Mouse (Mus musculus): ENCODE results near the gene Klf12. TPM values are rescaled to one million over a fixed set of nuclear protein-coding genes. Genes with fewer than 3 reads are reported as not detected.
A peak's percentile ranks its signal among the peaks of the same experiment; 100 is the strongest.

Gene Klf12
- polyA plus RNA-seq, 1 experiment from 2014 or later: 39.6 TPM

DNA sequence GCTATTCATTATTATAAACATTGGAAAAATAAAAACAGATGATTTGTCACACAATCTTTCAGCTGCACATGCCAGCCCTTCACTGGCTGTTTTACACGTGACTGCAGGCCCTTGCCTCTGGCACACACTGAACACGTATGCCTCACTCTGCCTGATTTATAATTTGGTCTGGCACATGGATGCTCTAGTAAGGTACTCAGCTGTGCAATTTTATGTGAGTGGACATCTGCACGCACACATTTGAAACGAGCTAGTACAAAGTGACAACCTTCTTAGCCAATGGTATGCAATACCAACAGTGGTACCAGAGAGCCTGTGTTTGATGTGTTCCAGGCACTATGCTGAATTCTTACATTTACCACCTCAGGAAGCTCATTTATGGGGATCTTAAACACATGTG, 316.6 kb downstream of the Klf12 start:
- Histone ChIP-seq H3K4me1 (no peaks in the 10 kb centered on the region), H3K4me2 (replicated peaks) (no peak overlapping the region), H3K9ac (no peak overlapping the region), H3K9me3 (replicated peaks) (no peaks in the 10 kb centered on the region), H3K27me3 (no peaks in the 10 kb centered on the region), H3K4me3 (no peak overlapping the region), H3K27ac (no peak overlapping the region), H3K36me3 (no peaks in the 10 kb centered on the region)
- WGBS: 78% methylated on average over 4 of the region's 4 CpGs
- ATAC-seq (ENCODE audit: low FRiP score): no peak

DNA sequence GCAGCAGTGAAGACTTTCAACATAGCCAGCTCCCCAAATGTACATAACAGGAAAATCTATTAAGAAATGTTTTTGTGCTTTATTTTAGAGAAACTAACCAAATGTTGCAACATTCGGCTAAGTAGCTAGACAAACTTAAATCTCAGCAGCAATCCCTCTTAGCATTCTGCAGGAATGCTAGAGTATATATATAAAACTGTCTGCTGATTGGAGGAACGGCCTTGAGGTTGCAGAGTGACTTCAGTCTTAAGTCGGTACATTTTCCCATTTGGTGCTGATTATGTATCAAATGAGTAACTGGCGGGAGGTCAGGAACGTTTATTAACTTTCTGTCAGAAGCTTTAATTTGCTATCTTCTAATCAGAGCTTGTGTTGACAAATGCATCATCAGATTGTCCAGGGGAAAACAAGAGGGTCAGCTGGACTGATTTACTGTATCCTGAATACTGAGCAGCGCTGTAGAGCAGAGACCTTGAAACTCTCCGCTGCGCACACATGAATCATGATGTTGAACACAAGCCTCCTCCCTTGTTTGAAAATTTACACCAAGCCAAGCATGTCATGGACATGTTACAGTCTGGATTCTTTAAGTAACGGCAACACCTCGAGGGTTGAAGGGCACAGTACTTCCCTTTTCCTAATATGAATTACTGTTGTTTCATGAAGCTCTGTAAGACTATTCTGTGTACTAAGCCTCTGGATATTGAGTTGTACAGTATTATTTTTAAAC, 323.8 kb downstream of the Klf12 start:
- Histone ChIP-seq H3K4me1 (no peaks in the 10 kb centered on the region), H3K9ac (no peak overlapping the region), H3K27ac (no peak overlapping the region), H3K4me3 (no peak overlapping the region), H3K27me3 (no peaks in the 10 kb centered on the region), H3K36me3 (no peaks in the 10 kb centered on the region), H3K9me3 (replicated peaks) (no peaks in the 10 kb centered on the region), H3K4me2 (replicated peaks) (no peak overlapping the region)
- no peak for ATAC-seq (ENCODE audit: low FRiP score)
- WGBS: 89% methylated on average over 10 of the region's 10 CpGs

DNA sequence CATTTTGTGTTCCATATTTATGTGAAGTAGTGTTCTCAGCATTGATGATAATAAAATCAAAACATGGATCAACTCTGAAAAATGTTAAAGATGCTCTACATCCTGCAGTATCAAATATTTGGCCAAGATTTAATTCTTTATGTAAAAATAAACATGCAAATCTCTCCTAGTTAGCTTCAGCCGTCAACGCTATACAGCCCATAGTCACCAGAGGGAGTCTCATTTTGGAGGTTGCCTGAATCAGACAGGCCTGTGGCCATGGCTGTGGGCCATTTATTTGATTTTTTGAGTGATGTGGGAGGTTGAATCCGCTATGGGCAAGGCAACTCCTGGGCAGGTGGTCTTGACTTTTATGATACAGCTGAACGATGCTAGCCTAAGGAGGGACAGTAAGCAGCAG, 329.3 kb downstream of the Klf12 start:
- no peak overlapping the region for H3K9ac ChIP-seq
- no peak for ATAC-seq (ENCODE audit: low FRiP score)
- no peak overlapping the region for H3K27ac ChIP-seq
- H3K4me3 ChIP-seq: no peak overlapping the region
- no peaks in the 10 kb centered on the region for H3K36me3 ChIP-seq
- WGBS: 90% methylated on average over 4 of the region's 4 CpGs
- no peak overlapping the region for H3K4me2 ChIP-seq (replicated peaks)
- no peaks in the 10 kb centered on the region for H3K27me3 ChIP-seq
- H3K9me3 ChIP-seq (replicated peaks): no peaks in the 10 kb centered on the region
- H3K4me1 ChIP-seq: no peaks in the 10 kb centered on the region

DNA sequence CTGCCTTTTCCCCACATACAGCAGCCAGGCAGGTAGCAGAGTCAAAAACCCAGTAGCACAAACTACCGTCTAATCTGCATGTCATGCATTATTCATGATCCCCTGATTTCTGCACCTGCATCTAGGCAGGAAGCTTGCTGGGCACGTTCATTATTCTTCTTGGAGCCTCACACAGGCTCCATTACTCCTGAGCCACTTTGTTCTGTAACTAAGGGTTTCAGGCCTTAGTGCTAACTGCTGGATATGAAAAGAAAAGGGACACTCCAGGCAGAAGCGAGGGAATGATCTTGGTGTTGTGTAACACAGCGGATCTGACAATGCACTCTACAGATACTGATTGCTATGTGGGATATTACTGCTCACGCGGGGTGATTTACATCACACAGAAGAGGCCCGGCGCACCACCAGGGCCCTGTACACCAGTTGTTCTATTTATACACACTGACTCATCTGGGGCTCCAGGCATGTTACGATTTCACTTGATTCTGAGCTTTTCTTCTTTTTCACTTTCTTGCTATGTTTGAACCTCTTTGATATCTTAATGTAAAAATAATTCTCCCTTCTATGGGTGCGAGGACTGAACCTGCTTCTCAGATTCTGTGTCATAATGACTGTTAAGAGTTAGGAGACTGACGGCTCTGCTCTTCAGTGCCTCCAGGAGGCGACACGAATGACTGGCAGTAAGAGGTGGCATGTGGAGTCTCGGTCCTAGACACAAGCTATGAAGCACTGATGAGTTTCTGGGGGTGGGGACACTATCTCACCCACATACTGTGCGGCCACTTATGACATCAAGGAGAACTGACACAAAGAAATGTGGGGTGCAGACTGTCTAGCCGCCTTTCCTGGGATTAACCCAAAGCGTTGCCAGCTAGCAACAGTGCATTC, 340.0 kb downstream of the Klf12 start:
- WGBS: 48% methylated on average over 17 of the region's 17 CpGs
- H3K36me3 ChIP-seq: no peaks in the 10 kb centered on the region

DNA sequence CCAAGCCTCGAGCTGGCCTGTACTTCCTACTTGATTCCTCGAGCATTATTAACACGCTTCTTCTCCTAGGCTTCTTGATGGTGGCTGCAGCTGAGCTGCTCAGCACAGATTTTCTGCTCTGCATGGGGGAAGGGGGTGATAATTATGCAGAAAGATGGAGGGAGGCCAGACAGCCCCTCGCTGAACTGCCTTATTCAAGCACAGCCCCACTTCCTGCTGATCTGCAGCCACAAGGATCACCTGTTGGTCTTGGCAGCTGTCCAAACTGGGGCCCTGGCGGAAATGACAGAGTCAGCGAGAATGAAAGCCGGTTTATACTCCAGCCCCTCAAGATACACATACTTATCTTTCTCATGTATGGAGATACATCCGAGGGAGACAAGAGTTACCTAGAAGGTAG, 341.3 kb downstream of the Klf12 start:
- H3K27me3 ChIP-seq: no peaks in the 10 kb centered on the region
- H3K4me3 ChIP-seq: no peak overlapping the region
- H3K4me1 ChIP-seq: peaks cover 36% of the 10 kb centered on the region
- no peaks in the 10 kb centered on the region for H3K9me3 ChIP-seq (replicated peaks)
- peak; percentile 86 for ATAC-seq (ENCODE audit: low FRiP score)
- no peak overlapping the region for H3K9ac ChIP-seq
- H3K36me3 ChIP-seq: no peaks in the 10 kb centered on the region
- peak overlapping the region; percentile 8; the same call in 1 of the 2 replicates for H3K4me2 ChIP-seq (replicated peaks)
- H3K27ac ChIP-seq: peak overlapping the region; percentile 83
- WGBS: 23% methylated on average over 8 of the region's 8 CpGs

More for the DNA sequence above, 340.0 kb downstream of the Klf12 start:
- no peaks in the 10 kb centered on the region for H3K9me3 ChIP-seq (replicated peaks)
- H3K9ac ChIP-seq: no peak overlapping the region
- H3K4me3 ChIP-seq: no peak overlapping the region
- no peak overlapping the region for H3K4me2 ChIP-seq (replicated peaks)
- H3K4me1 ChIP-seq: peaks cover 36% of the 10 kb centered on the region
- H3K27me3 ChIP-seq: no peaks in the 10 kb centered on the region
- ATAC-seq (ENCODE audit: low FRiP score): peak; percentile 81
- H3K27ac ChIP-seq: peak overlapping the region; percentile 83

DNA sequence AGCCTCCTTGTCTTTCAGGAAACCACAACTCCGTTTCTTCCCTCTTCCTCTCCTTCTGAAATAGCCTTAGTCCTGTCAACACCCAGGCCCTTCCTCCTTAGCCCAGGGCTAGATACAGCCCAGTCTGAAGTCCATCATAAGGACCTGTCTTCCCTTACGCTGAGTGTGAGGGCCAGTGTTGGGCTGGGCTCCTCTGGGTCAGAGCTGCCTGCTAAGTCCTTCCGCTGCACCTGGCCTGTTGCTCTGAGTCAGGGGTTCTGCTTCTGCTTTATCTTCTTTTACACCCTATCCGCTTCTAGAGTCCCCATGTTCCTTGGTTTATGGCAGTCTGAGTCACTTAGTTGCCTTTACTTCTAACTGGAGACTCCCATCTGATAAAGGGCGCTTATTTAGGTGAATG, 351.0 kb downstream of the Klf12 start:
- ATAC-seq (ENCODE audit: low FRiP score): no peak
- WGBS: 78% methylated on average over 5 of the region's 5 CpGs
- H3K27me3 ChIP-seq: no peaks in the 10 kb centered on the region
- no peak overlapping the region for H3K9ac ChIP-seq
- no peaks in the 10 kb centered on the region for H3K36me3 ChIP-seq
- H3K4me2 ChIP-seq (replicated peaks): no peak overlapping the region
- no peak overlapping the region for H3K4me3 ChIP-seq
- no peak overlapping the region for H3K27ac ChIP-seq
- no peaks in the 10 kb centered on the region for H3K9me3 ChIP-seq (replicated peaks)
- H3K4me1 ChIP-seq: no peaks in the 10 kb centered on the region

DNA sequence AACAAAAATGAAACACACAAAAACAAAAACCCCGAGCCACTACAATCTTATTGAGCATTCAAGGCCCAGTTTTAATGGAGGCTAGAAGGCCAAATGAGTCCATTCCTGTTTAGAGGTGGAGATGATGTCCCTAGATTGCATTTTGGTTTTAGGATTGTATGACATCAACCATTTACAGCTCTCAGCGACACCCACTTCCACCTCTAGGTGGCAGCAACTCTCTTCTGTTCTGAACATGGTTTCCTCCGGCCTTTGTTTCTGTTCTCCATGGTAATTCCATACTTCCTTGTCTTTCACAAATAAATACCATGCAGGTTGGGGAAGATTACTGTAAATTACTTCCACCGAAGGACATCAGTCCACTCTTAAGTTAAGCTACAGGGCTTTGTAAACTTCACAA, 352.6 kb downstream of the Klf12 start:
- no peak overlapping the region for H3K9ac ChIP-seq
- H3K36me3 ChIP-seq: no peaks in the 10 kb centered on the region
- ATAC-seq (ENCODE audit: low FRiP score): peak; percentile 68
- no peaks in the 10 kb centered on the region for H3K9me3 ChIP-seq (replicated peaks)
- H3K4me2 ChIP-seq (replicated peaks): no peak overlapping the region
- H3K27me3 ChIP-seq: no peaks in the 10 kb centered on the region
- no peaks in the 10 kb centered on the region for H3K4me1 ChIP-seq
- no peak overlapping the region for H3K27ac ChIP-seq
- H3K4me3 ChIP-seq: no peak overlapping the region
- WGBS: 12% methylated on average over 4 of the region's 4 CpGs

DNA sequence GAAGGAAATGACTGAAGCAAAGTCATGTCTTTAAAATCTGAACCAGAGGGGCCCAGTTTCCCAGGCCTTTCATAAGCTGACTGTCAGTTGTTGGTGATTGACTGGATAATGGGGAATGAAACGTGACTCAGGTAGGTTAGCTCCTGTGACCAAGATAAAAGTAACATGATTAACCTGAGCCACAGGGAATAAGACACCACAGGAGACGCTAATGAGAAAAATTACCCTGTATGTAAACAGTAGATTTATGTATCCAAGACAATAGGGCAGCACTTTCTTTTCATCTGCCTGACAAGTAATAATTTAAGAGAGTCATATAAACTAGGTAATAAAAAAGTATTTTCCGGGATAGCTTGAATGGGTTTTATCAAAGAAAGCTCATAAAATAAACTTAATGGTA, 372.6 kb downstream of the Klf12 start:
- Histone ChIP-seq H3K4me3 (no peak overlapping the region), H3K4me1 (no peaks in the 10 kb centered on the region), H3K9ac (no peak overlapping the region), H3K4me2 (replicated peaks) (no peak overlapping the region), H3K27ac (no peak overlapping the region), H3K9me3 (replicated peaks) (no peaks in the 10 kb centered on the region), H3K36me3 (no peaks in the 10 kb centered on the region), H3K27me3 (no peaks in the 10 kb centered on the region)
- ATAC-seq (ENCODE audit: low FRiP score): no peak
- 65% methylated on average over 3 of the region's 3 CpGs for WGBS

DNA sequence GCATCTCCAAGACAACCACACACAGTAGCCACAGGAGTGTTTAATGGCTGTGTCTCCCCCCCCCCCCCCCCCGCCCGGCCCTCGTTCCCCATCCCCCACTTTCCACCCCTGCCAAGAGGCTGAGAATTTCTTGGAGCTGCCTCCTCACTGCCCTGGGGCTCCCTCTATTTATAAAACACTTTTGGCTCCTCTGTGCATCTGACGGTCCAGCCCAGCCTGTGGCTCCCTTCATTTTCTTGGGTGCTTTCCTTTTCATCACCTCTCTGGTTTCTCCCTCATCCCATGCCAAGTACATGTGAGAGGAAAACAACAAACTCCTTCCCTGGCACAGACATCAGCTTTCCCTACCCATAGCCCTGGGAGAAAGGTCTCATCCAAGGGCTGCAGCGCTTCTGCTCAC, 373.6 kb downstream of the Klf12 start:
- no peaks in the 10 kb centered on the region for H3K4me1 ChIP-seq
- no peak overlapping the region for H3K9ac ChIP-seq
- WGBS: 78% methylated on average over 2 of the region's 5 CpGs
- no peak overlapping the region for H3K4me3 ChIP-seq
- no peak overlapping the region for H3K4me2 ChIP-seq (replicated peaks)
- ATAC-seq (ENCODE audit: low FRiP score): no peak
- H3K36me3 ChIP-seq: no peaks in the 10 kb centered on the region
- no peak overlapping the region for H3K27ac ChIP-seq
- H3K9me3 ChIP-seq (replicated peaks): no peaks in the 10 kb centered on the region
- no peaks in the 10 kb centered on the region for H3K27me3 ChIP-seq

DNA sequence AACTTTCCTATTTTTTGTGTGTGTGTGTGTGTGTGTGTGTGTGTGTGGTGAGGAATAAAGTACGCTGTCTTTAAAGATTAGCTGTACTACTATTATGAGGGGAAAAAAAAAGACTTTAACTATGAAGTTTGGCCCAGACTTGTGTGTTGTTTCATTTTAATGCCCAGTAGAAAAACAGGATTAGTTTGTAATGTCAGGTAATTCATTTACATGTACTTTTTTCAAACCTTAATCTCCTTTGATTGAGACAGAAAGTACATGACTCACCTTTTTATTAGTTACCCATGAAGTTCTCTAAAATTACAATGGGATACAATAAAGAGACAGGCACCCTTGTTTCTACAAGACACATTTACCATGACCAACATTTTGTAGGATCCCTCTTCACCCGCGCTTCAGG, 383.6 kb downstream of the Klf12 start:
- H3K36me3 ChIP-seq: no peaks in the 10 kb centered on the region; the same call in 1 of the 2 replicates
- no peak overlapping the region for H3K9ac ChIP-seq
- H3K27ac ChIP-seq: no peak overlapping the region
- no peak for ATAC-seq (ENCODE audit: low FRiP score)
- H3K9me3 ChIP-seq (replicated peaks): no peaks in the 10 kb centered on the region
- H3K4me3 ChIP-seq: no peak overlapping the region
- WGBS: 96% methylated on average over 3 of the region's 3 CpGs
- H3K27me3 ChIP-seq: no peaks in the 10 kb centered on the region
- peaks cover 4% of the 10 kb centered on the region; the same call in 1 of the 2 replicates for H3K4me1 ChIP-seq
- no peak overlapping the region for H3K4me2 ChIP-seq (replicated peaks)

DNA sequence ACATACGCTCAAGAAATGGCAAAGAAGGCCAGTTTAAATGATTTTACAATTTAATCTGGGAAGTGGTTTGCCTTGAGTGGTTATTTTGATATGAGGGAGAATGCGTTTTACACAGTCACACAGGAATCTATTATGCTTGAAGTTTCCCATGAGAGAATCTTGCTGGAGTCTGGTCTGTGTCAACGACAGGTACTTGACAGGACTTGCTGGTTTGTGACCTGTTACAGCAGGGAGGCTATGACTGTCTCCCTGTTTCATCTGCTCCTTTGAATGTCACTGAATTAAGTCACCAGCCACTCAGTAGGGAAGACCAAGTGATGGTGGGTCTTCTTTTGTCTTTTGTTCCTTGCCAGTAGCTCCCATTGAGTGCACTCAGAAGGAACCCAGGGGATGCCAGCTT, 385.6 kb downstream of the Klf12 start:
- no peaks in the 10 kb centered on the region for H3K27me3 ChIP-seq
- 80% methylated on average over 3 of the region's 3 CpGs for WGBS

DNA sequence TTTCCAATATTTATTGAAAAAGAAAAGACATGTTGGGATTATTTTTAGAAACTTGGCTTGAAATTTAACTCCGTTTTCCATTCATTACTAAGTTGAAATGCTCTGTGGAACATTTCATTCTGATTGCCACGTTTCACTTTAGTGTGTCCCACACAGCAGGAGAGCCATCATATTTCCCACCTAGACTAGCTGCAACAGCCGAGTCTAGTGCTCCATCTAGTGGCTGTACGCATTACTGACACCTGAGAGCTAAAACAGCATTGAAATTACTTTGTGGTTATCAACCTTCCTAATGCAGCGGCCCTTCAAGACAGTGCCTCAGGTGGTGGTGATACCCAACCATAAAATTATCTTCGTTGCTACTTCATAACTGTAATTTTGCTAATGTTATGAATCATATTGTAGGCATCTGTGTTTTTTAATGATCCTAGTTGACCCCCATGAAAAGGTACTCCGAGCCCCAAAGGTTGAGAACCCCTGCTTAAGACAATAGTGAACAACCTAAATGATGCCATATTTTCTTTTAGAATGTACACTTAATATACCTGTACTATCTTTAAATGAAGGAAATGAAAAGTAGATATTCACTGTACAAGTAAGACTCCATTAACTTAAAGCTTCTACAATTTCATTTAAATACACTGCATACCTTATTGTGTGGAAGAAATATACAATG, 389.6 kb downstream of the Klf12 start:
- Histone ChIP-seq H3K4me2 (replicated peaks) (no peak overlapping the region), H3K36me3 (peaks cover 3% of the 10 kb centered on the region; the same call in 1 of the 2 replicates), H3K9ac (no peak overlapping the region), H3K27me3 (no peaks in the 10 kb centered on the region), H3K4me1 (no peaks in the 10 kb centered on the region), H3K27ac (no peak overlapping the region), H3K4me3 (no peak overlapping the region), H3K9me3 (replicated peaks) (no peaks in the 10 kb centered on the region)
- peak; percentile 81 for ATAC-seq (ENCODE audit: low FRiP score)
- WGBS: 24% methylated on average over 7 of the region's 7 CpGs

More for the DNA sequence above, 385.6 kb downstream of the Klf12 start:
- no peaks in the 10 kb centered on the region for H3K9me3 ChIP-seq (replicated peaks)
- H3K9ac ChIP-seq: no peak overlapping the region
- no peak overlapping the region for H3K27ac ChIP-seq
- H3K4me3 ChIP-seq: no peak overlapping the region
- H3K4me1 ChIP-seq: no peaks in the 10 kb centered on the region
- H3K4me2 ChIP-seq (replicated peaks): no peak overlapping the region
- no peaks in the 10 kb centered on the region; the same call in 1 of the 2 replicates for H3K36me3 ChIP-seq
- no peak for ATAC-seq (ENCODE audit: low FRiP score)

Data from hindbrain, embryonic 12.5 days (tissue).